Mouse (Mus musculus) CD4-positive, CD25-positive, alpha-beta regulatory T cell (primary cell): ENCODE measurements around the gene Atp6v1g1. TPM values are rescaled to one million over a fixed set of nuclear protein-coding genes. Genes with fewer than 3 reads are reported as not detected.

ENCODE experiments used
- polyA plus RNA-seq: library from polyadenylated mRNA; unstranded; fragments of 100-300 nt; shearing (Covaris generic); gene quantifications from one replicate; pipeline ENCODE4 v1.2.1, GENCODE M21; 2017

Gene Atp6v1g1
- polyA plus RNA-seq: 141 TPM

DNA sequence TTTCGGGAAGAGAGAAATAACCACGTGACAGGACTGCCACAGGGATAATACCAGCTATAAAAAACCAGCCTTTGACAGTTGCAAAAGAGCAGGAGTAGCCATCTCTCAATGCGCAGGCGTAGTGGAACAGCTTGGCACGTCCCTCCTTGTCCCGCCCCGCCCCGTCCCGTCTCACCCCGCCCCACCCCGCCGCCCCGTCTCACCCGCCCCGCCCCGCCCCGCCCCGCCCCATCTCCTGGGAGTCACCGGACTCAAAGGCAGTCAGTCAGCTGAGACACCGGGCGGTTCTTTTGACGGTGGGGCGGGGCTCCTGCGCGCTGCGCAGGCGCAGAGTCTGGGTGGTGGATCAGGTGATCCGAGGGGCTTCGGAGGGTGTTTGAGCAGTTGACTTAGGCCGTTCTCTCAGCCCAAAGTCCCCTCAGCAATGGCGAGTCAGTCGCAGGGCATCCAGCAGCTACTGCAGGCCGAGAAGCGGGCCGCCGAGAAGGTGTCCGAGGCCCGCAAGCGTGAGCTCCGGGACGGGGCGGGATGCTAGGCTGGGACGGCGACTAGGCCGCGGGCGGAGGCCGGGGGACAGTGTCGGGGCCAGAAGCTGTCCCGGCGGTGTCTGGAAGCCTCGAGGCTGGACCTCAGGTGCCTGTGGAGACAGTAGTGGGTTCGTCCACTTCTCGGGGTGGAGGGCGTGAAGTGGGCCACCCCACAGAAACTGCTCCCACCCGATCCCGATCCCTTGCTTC is at the start of gene Atp6v1g1:
Gene Atp6v1g1, plus strand, starts transcription at position 279 of the 737 bp plus-strand sequence.

DNA sequence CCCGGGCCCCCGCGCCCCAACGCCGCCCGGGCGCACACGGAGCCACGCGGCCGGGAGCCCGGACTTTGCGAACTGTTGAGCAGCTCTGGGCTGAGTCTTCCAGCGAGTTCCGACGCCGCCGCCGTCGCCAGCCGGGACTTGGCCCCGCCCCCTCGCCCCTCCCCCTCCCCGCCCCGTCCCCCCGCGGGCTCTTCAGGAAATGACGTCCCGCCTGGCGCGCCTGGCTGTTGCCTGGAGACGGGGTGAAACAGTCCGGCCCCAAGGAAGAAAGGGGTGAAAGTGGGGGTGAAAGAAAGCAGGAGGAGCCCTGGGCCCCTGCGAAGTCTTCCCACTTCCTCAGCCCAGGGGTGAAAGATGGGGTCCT is 48.7 kb upstream of the Atp6v1g1 start, which contains the start of gene Whrn:
Gene Whrn, minus strand, starts transcription at position 77 of the 364 bp plus-strand sequence.

DNA sequence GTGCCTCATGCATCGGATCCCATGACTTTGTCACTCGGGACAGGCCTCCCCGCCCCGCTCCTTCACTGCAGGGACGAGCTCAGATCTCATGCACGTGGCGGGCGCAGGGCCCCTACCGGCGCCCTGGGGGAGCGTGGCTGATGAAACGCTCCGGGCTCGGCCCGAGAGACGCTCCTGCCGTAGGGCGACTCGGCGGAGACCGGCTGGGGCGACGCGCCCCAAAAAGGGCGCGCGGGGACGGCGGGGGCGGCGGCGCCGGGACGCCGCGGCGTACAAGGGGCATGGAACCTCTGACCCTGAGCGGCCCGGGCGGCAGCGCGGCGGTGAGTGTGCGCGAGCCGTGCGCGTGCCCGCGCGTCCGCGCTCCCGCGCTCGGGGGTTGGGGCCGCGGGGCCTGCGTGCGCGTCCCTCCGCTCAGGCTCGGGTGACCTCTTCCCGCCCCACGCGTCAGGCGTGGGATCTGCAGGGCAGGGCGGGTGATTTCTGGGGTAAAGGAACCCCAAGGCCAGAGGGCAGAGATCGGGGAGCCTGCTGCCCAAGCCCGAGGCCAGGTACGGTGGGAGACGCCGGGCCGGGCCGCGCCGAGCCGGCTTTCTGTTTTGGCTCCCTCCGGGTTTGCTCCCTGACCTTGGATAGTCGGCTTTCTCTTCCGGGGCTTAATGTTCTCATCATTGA is 14.0 kb downstream of the Atp6v1g1 start, which contains the start of gene Tmem268:
Gene Tmem268, plus strand, starts transcription at position 375 of the 675 bp plus-strand sequence.

Other genes starting within 250 kb of the Atp6v1g1 start
- not detected for gene Orm1, start 200.2 kb upstream of the Atp6v1g1 start, polyA plus RNA-seq
- 0.71 TPM for gene Orm3, start 188.6 kb upstream of the Atp6v1g1 start, polyA plus RNA-seq
- gene Orm2, start 182.3 kb upstream of the Atp6v1g1 start, polyA plus RNA-seq: 0.47 TPM
- gene Akna, start 141.4 kb upstream of the Atp6v1g1 start, polyA plus RNA-seq: 334 TPM
- 18.3 TPM for gene Whrn, start 48.8 kb upstream of the Atp6v1g1 start, polyA plus RNA-seq
- 27.6 TPM for gene Tmem268, start 14.0 kb downstream of the Atp6v1g1 start, polyA plus RNA-seq
- gene Gm11213, start 60.5 kb downstream of the Atp6v1g1 start, polyA plus RNA-seq: not detected
- gene Tex48, start 77.7 kb downstream of the Atp6v1g1 start, polyA plus RNA-seq: not detected
- 0.60 TPM for gene Gm11214, start 118.6 kb downstream of the Atp6v1g1 start, polyA plus RNA-seq
- gene Tnfsf15, start 200.3 kb downstream of the Atp6v1g1 start, polyA plus RNA-seq: 0.12 TPM